Mouse (Mus musculus) erythroid progenitor cell, adult 5-6 weeks (primary cell): Measurements from ENCODE around the gene Cfap99. TPM values are rescaled to one million over a fixed set of nuclear protein-coding genes. Genes with fewer than 3 reads are reported as not detected.

Experiments
- ATAC-seq: replicated peaks from 2 replicates; pipeline ENCODE4 v1.8.0; 2016; ENCODE audit warnings: moderate number of reproducible peaks, mild to moderate bottlenecking, moderate TSS enrichment, inconsistent platforms; ENCODE audit not compliant: poor library complexity, low FRiP score, severe bottlenecking
- total RNA-seq, 2 experiments: library from RNA; stranded (forward) in 1 of 2; stranded (reverse) in 1 of 2; fragments of 150-400 nt in 1 of 2; fragments of 186-747, 209-891 nt in 1 of 2; gene quantifications; 2 replicates each; pipeline versions ENCODE4 v1.2.3 to v1.2.4; 2015 to 2017; ENCODE audit warnings: low replicate concordance in 2 of 2

Gene Cfap99
- not detected in 2 replicates for total RNA-seq (2015; ENCODE audit: low replicate concordance)
- total RNA-seq (2017; ENCODE audit: low replicate concordance) = not detected in 2 replicates

DNA sequence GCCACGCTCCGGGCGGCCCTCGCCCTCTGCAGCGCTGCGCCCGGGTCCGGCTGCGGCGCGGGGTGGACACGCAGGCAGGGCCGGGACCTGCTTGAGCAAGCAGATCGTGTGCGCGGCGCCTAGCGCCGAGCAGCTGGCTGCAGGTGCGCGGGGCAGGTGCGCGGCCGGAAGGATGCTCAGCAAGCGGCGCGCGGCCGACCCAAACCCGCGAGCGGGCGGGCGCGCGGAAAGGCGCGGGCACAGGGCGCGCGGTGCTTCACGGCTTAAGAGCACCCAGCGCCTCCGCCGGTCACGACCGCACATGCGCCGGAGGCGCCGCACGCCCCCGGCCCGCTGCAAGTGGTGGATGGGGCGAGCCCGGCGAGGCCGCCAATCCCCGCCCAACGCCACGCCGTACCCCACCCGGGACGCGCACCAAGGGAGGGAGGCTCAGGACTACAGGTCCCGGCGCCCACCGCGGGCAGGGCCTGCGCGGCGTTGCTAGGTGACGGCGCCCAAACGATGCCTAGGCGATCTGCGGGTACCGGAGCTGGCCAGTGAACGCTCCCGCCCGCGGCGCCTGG is at the start of gene Cfap99, which contains the start of gene Zfyve28:
Gene Cfap99, plus strand, starts transcription at position 447 of the 563 bp plus-strand sequence.
Gene Zfyve28, minus strand, starts transcription at position 296 of the 563 bp plus-strand sequence.
- ATAC-seq = no peak

- ATAC-seq = no peak
Measured at GRCm38 (mm10) chr5:34242224-34242963, 46.0 kb upstream of the Cfap99 start.

DNA sequence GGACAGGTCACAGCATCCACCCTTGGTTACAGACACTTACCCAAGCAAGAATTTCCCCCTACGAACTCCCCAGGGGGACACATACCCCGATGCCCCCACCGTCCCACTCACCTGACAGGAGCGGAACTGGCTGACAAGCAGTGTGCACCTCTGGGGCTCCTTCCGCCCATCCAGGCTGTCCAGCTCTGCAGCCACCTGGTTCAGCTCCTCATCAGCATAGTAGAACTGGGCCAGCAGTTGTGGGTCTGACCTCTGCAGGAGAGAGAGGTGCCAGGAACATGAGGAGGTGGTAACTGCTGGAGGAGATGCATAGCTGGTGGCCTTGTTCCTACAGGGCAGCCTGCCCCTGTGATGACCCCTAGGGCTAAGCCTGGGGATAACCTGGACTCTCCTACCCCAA is 45.3 kb upstream of the Cfap99 start:
- ATAC-seq = no peak

- ATAC-seq = no peak
Measured at GRCm38 (mm10) chr5:34246443-34246842, 42.0 kb upstream of the Cfap99 start.

- no peak for ATAC-seq
Measured at GRCm38 (mm10) chr5:34249132-34249531, 39.3 kb upstream of the Cfap99 start.

- no peak for ATAC-seq
Measured at GRCm38 (mm10) chr5:34250090-34250489, 38.3 kb upstream of the Cfap99 start.

GRCm38 (mm10) chr5:34251794-34252193 is 36.6 kb upstream of the Cfap99 start:
- ATAC-seq = no peak

DNA sequence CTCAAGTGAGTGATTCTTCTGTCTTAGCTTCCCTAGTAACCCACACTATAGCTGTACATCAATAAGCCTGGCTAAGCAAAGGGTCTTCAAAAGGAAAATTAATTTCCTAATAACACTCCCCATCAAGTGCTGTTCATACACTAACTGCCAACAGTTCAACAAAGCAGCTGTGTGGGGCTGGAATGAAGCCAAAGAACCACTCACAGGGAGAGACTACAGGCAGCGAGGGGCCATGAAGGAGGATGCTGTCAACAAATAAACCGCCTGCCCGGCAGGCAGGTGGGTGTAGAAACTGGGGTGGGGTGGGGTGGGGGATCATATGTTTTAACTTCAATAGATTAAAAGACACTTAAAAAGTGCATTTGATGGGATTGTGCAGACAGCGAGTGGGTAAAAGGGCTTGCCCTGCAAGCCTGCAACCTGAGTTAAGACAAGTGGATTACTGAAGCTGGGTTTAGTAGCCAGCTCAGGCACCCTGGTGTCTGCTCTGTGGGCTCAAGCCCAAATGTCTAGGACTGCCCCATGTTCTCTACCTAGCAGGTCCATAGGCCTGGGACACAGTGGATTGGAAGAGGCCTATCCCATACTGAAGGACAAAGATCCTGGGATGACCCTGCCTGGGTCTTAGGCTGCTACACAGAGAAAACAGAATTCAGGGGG is 36.0 kb upstream of the Cfap99 start:
- ATAC-seq = no peak

DNA sequence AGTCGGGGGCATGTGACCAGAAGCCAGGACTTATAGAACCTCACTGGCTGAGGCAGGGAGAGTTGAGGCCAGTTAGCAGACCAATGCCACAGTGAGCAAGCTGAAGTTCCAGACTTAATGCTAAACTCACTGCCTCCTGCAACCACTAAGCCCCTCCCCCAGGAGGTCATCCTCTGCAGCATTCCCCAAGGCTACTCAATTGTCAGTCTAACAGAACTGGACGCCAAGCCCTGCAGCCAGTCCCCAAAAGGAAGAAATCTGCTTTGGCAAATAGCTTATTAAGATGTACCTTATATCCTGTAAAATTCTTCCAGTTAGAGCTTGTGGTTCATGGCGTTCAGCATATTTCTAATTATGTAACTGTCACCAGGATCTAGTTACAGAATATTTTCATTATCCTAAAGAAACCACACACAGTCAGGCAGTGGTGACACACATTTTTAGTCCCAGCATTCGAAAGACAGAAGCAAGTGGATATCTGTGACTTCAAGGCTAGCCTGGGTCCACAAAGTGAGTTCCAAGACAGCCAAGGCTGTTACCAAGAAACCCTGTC is 35.4 kb upstream of the Cfap99 start:
- ATAC-seq = no peak

GRCm38 (mm10) chr5:34254309-34254708 is 34.1 kb upstream of the Cfap99 start:
- no peak for ATAC-seq

GRCm38 (mm10) chr5:34255189-34255588 is 33.2 kb upstream of the Cfap99 start:
- ATAC-seq = no peak

- ATAC-seq = no peak
Measured at GRCm38 (mm10) chr5:34259172-34259816, 29.1 kb upstream of the Cfap99 start.

DNA sequence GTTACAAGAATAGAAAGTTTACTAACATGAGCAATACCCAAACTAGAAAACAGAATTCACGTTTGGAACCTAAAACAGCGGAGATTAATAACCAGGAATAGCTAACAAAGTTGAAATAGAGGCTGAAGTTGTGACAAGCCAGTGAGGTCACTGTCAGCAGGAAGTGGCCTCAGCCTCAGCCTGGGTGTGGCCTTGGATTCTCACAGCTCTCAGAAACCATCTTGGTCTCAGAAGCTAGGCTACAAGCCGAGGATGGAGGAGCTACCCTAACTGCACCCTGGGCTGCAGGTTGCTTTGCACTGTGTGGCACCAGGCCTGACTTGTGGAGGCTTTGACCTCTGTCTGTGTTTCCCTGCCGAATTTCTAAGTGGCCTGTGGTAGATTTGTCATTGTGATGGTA is 22.3 kb upstream of the Cfap99 start:
- no peak for ATAC-seq

DNA sequence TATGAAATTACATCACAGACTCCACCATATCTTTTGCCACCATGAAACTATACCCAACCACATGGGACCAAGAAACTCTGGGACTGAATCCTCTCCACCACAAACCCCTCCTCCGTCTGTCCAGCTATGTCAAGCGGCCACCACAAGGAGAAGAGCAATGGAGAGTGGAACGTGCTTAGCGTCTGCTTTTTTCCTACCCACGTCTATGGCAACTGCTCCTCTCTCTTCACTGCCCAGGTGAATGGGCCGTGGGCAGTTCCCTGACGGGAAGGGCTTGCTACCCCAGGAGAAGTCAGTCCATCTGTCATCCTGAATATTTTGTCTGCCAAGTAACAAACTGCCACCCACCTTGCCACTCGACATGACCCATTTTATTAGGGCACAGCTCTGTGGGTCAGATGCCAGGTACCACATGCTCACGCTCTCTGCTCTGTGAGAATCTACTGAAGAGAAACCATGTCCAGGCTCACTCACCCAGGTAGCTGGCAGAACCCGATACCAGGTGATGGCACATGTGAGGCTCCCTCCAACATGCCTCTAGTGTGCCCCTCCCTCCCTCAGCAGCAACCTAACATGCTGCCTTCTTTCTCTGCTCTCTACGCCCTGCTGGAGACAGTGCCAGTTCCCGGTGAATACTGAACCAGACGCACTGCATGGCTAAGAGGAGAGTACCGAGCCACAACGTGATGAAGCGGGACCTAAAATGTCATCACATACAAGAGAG is 19.0 kb upstream of the Cfap99 start:
- 0 out of 2 replicates have a peak, but pooled peaks have one; percentile 12 for ATAC-seq

- no peak for ATAC-seq
Measured at GRCm38 (mm10) chr5:34269921-34270465, 18.4 kb upstream of the Cfap99 start.

DNA sequence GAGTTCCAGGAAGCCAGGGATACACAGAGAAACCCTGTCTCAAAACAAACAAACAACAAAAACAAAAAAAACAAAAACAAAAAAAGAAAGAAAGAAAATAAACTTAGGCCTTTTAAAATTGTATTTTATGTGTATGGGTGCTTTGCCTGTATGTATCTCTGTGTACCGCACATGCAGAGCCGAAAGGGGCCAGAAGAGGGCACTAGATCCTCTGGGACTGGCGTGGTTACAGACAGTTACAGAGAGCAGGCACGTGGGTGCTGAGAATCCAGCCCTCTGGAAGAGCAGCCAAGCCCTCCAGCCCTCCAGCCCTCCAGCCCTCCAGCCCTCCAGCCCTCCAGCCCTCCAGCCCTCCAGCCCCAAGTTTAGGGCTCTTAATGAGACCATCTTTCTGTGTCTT is 16.7 kb upstream of the Cfap99 start:
- peak; percentile 61; the same call in 1 of the 2 replicates for ATAC-seq

- no peak for ATAC-seq
Measured at GRCm38 (mm10) chr5:34273251-34273681, 15.1 kb upstream of the Cfap99 start.

DNA sequence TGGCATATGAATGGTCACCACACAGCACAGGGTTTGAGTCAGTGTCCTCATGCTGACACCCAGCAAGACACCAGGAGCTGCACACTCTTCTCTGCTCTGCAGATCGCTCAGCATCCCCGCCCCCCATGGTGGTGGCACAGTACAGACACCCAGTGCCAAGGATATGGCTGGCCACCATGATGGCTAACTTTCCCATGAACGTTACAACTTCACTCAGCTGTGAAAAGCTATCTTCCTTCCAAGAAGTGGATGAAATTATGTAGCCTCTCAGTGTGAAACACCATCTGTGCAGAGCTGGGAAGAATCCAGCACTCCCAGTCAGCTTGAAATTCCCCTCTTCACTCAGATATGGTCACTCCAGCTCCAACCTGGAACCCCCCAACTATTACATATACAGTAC is 14.1 kb upstream of the Cfap99 start:
- no peak for ATAC-seq

DNA sequence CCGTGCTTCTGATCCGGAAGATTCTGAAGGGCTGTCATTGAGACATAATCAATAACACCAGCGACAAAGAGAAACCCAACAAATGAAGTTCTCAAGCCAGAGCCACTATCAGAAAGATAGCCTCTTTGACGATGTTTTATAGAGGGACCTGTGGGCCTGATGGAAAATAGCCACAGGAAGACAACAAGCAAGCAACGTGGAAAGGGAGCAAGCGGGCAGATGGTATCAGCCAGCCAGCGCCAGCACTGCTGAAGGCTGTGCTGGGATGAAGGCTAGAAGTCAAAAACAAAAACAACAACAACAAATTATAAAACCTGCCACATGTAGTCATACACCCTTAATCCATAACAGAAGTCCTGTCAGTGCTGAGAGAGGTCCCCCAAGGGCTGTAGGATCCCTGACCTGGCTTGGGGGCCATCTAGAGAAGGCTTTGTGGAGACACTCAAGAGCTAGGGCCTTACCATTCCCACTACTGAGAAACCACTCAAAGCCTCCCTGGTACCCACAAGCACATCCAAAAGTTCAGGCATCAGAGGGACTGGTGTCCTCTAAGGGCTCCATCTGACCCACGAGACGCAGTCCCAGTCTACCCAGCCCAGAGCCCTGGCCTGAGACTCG is 13.6 kb upstream of the Cfap99 start:
- no peak for ATAC-seq
